Comparison of ENCODE assay signal across 8 mouse cellular contexts in genomic region chr15:102146882-102147281, GRCm38 (mm10). TPM values are rescaled to one million over a fixed set of nuclear protein-coding genes. Genes with fewer than 3 reads are reported as not detected.
DNase-seq lines count a peak whose midpoint lies in the region; ATAC-seq and TF ChIP-seq lines count a peak whose summit lies in the region.
"Had no signal": no experiment of that assay in that cellular context is flagged by ENCODE, and none has a peak within 500 bp of the region (broad histone marks: within the 10 kb centered on the region; RNA-seq: fewer than 3 reads in every experiment).

No protein-coding gene starts in this region.

- intact Hi-C loops in left cerebral cortex, adult 2 months (cut with DNase I): loop anchor here (2.0 kb wide), 1 partner anchor 158 kb away; no protein-coding TSS in a partner anchor
- intact Hi-C loops in left cerebral cortex, postnatal 36 days (cut with DNase I): loop anchor here (2.0 kb wide), 1 partner anchor 30 kb away; no protein-coding TSS in a partner anchor

- H3K9ac ChIP-seq in ES-Bruce4 (ENCODE audit: low read depth, poor library complexity, severe bottlenecking): no peak overlapping the region
- H3K9ac ChIP-seq in embryonic facial prominence, embryonic 14.5 days (ENCODE audit: low read depth, low read length): no peak overlapping the region
- H3K9ac ChIP-seq: heart, embryonic 15.5 days had no signal

- H3K27me3 ChIP-seq in ES-Bruce4 (ENCODE audit: control insufficient read depth, insufficient read depth, low read length, poor library complexity, severe bottlenecking): peaks cover 11% of the 10 kb centered on the region; the same call in 1 of the 2 replicates
- peaks cover 30% of the 10 kb centered on the region for H3K27me3 ChIP-seq in embryonic facial prominence, embryonic 14.5 days (replicated peaks; ENCODE audit: control insufficient read depth, insufficient read depth, low read length)

- no peak overlapping the region for H3K4me2 ChIP-seq in embryonic facial prominence, embryonic 14.5 days (ENCODE audit: low read depth, low read length)
- H3K4me2 ChIP-seq: heart, embryonic 15.5 days had no signal

- peak in 1 of 2 experiments; percentile 51 for DNase-seq in left cerebral cortex, adult 2 months (ENCODE audit: extremely low spot score in 1 of 2, low spot score in 2 of 2)
- no peak for DNase-seq in left cerebral cortex, adult 8-10 months (ENCODE audit: low spot score in 2 of 2)
- peak; percentile 78 for DNase-seq in adipocyte (ENCODE audit: low spot score)
- peak; percentile 26 for DNase-seq in embryonic facial prominence, embryonic 14.5 days (ENCODE audit: low spot score)
- DNase-seq in left cerebral cortex, postnatal 36 days (ENCODE audit: low spot score in 2 of 2): peak; percentile 27 to 38

- no peak overlapping the region for H3K4me3 ChIP-seq in left cerebral cortex, adult 2 months
- H3K4me3 ChIP-seq in ES-Bruce4 (ENCODE audit: low read depth, low read length): no peak overlapping the region
- no peak overlapping the region for H3K4me3 ChIP-seq in embryonic facial prominence, embryonic 14.5 days (ENCODE audit: low read depth, low read length)
- H3K4me3 ChIP-seq: heart, embryonic 15.5 days had no signal

- no peak overlapping the region for H3K27ac ChIP-seq in left cerebral cortex, adult 2 months
- H3K27ac ChIP-seq in ES-Bruce4 (ENCODE audit: insufficient read depth, low read length): no peak overlapping the region
- H3K27ac ChIP-seq in embryonic facial prominence, embryonic 14.5 days (replicated peaks; ENCODE audit: low read depth, low read length): no peak overlapping the region
- H3K27ac ChIP-seq: heart, embryonic 15.5 days had no signal

- no peak for TF ChIP-seq EP300 in ES-Bruce4 (IDR thresholded peaks at IDR 0.05; ENCODE audit: insufficient read depth, low read depth, low read length)

- ATAC-seq in embryonic facial prominence, embryonic 14.5 days (ENCODE audit: low read depth): peak; percentile 53; the same call in 1 of the 2 replicates
- ATAC-seq in neutrophil, adult 5-6 weeks (ENCODE audit: extremely low read depth, insufficient number of reproducible peaks, low FRiP score, poor library complexity, severe bottlenecking): peak; percentile 34; the same call in 1 of the 2 replicates

- no peaks in the 10 kb centered on the region for H3K36me3 ChIP-seq in ES-Bruce4 (ENCODE audit: control insufficient read depth, insufficient read depth, low read length, poor library complexity, severe bottlenecking)
- no peaks in the 10 kb centered on the region for H3K36me3 ChIP-seq in embryonic facial prominence, embryonic 14.5 days (ENCODE audit: control insufficient read depth, insufficient read depth, low read length)
- H3K36me3 ChIP-seq: heart, embryonic 15.5 days had no signal

- peaks cover 5% of the 10 kb centered on the region for H3K4me1 ChIP-seq in ES-Bruce4 (ENCODE audit: control insufficient read depth, insufficient read depth, low read length)
- peaks cover 13% of the 10 kb centered on the region for H3K4me1 ChIP-seq in embryonic facial prominence, embryonic 14.5 days (ENCODE audit: control insufficient read depth, insufficient read depth, low read length)

- H3K9me3 ChIP-seq in ES-Bruce4 (replicated peaks; ENCODE audit: control insufficient read depth, insufficient read depth, low read length, poor library complexity, severe bottlenecking): no peaks in the 10 kb centered on the region
- H3K9me3 ChIP-seq in embryonic facial prominence, embryonic 14.5 days (ENCODE audit: control insufficient read depth, low read length): no peaks in the 10 kb centered on the region
- H3K9me3 ChIP-seq: heart, embryonic 15.5 days had no signal

- peak; percentile 68 for TF ChIP-seq CTCF in left cerebral cortex, adult 2 months (IDR thresholded peaks at IDR 0.05)
- TF ChIP-seq CTCF in ES-Bruce4 (IDR thresholded peaks at IDR 0.05; ENCODE audit: low read depth, low read length): peak; percentile 23

- WGBS in embryonic facial prominence, embryonic 14.5 days: 0% methylated on average over 1 of the region's 1 CpGs

- TF ChIP-seq POLR2A in ES-Bruce4 (IDR thresholded peaks at IDR 0.05; ENCODE audit: insufficient read depth, low read length): no peak

RNA-seq across cellular contexts. Expression of gene Igfbp6, which starts 2.7 kb away (rescaled TPM):
- 10 to 100 TPM; 57.4 to 64.8 TPM for total RNA-seq in left cerebral cortex, adult 2 months (2021)
- total RNA-seq in left cerebral cortex, adult 8-10 months (2022): 10 to 100 TPM; 42.4 to 49.5 (median 45.5) TPM
- 2.0 and 2.2 TPM in 2 replicates for polyA plus RNA-seq in ES-Bruce4 (2011; ENCODE audit: insufficient read depth, insufficient read length, low read depth, missing spikeins)
- 15.0 and 20.1 TPM in 2 replicates for polyA plus RNA-seq in embryonic facial prominence, embryonic 14.5 days (2014; fragmentation: Nextera tagmentation; extraction: Ambion mirVana)
- 10 to 100 TPM; 39.5 to 57.1 TPM for total RNA-seq in left cerebral cortex, postnatal 36 days (2021)
- total RNA-seq in neutrophil, adult 5-6 weeks (2017): 4.7 and 6.5 TPM in 2 replicates

RNA-seq across cellular contexts. Expression of gene Soat2, which starts 3.4 kb away (rescaled TPM):
- under 1 TPM in 1 of 2 experiments, not detected in 1; 0.26 TPM for total RNA-seq in left cerebral cortex, adult 2 months (2021)
- total RNA-seq in left cerebral cortex, adult 8-10 months (2022): under 1 TPM in 2 of 4 experiments, not detected in 2; 0.26 to 0.27 TPM
- polyA plus RNA-seq in ES-Bruce4 (2011; ENCODE audit: insufficient read depth, insufficient read length, low read depth, missing spikeins): 0.45 TPM in 1 of 2 replicates, not detected in the other
- polyA plus RNA-seq in embryonic facial prominence, embryonic 14.5 days (2014; fragmentation: Nextera tagmentation; extraction: Ambion mirVana): 0.17 and 0.63 TPM in 2 replicates
- under 1 TPM in 1 of 2 experiments, not detected in 1; 0.23 TPM for total RNA-seq in left cerebral cortex, postnatal 36 days (2021)
- 13.3 and 14.4 TPM in 2 replicates for total RNA-seq in neutrophil, adult 5-6 weeks (2017)

RNA-seq across cellular contexts. Expression of gene Spryd3, which starts 10.8 kb away (rescaled TPM):
- 100 to 1,000 TPM; 152 TPM for total RNA-seq in left cerebral cortex, adult 2 months (2021)
- 100 to 1,000 TPM; 147 to 167 (median 161) TPM for total RNA-seq in left cerebral cortex, adult 8-10 months (2022)
- polyA plus RNA-seq in ES-Bruce4 (2011; ENCODE audit: insufficient read depth, insufficient read length, low read depth, missing spikeins): 11.7 and 15.1 TPM in 2 replicates
- 19.2 TPM in 2 replicates for polyA plus RNA-seq in embryonic facial prominence, embryonic 14.5 days (2014; fragmentation: Nextera tagmentation; extraction: Ambion mirVana)
- 100 to 1,000 TPM; 140 to 160 TPM for total RNA-seq in left cerebral cortex, postnatal 36 days (2021)
- 47.0 and 56.1 TPM in 2 replicates for total RNA-seq in neutrophil, adult 5-6 weeks (2017)

RNA-seq across cellular contexts. Expression of gene Tns2, which starts 46.7 kb away (rescaled TPM):
- 10 to 100 TPM; 16.4 to 22.8 TPM for total RNA-seq in left cerebral cortex, adult 2 months (2021)
- total RNA-seq in left cerebral cortex, adult 8-10 months (2022): 10 to 100 TPM; 23.3 to 29.5 (median 24.3) TPM
- polyA plus RNA-seq in ES-Bruce4 (2011; ENCODE audit: insufficient read depth, insufficient read length, low read depth, missing spikeins): 10.4 and 12.8 TPM in 2 replicates
- polyA plus RNA-seq in embryonic facial prominence, embryonic 14.5 days (2014; fragmentation: Nextera tagmentation; extraction: Ambion mirVana): 45.9 and 56.4 TPM in 2 replicates
- 10 to 100 TPM; 17.2 to 28.6 TPM for total RNA-seq in left cerebral cortex, postnatal 36 days (2021)
- 0.70 TPM in 1 of 2 replicates, not detected in the other for total RNA-seq in neutrophil, adult 5-6 weeks (2017)

RNA-seq across cellular contexts. Expression of gene Zfp740, which starts 56.2 kb away (rescaled TPM):
- total RNA-seq in left cerebral cortex, adult 2 months (2021): 10 to 100 TPM; 69.6 to 72.4 TPM
- 10 to 100 TPM; 72.4 to 79.4 (median 73.1) TPM for total RNA-seq in left cerebral cortex, adult 8-10 months (2022)
- polyA plus RNA-seq in ES-Bruce4 (2011; ENCODE audit: insufficient read depth, insufficient read length, low read depth, missing spikeins): 53.7 and 54.3 TPM in 2 replicates
- 48.6 and 49.8 TPM in 2 replicates for polyA plus RNA-seq in embryonic facial prominence, embryonic 14.5 days (2014; fragmentation: Nextera tagmentation; extraction: Ambion mirVana)
- 10 to 100 TPM; 61.0 to 64.0 TPM for total RNA-seq in left cerebral cortex, postnatal 36 days (2021)
- 118 and 120 TPM in 2 replicates for total RNA-seq in neutrophil, adult 5-6 weeks (2017)

Comparison
In these comparisons a context has a peak if more than half of its experiments do, and no peak if none do; other contexts are left out.
1. DNase-seq: peak in adipocyte (single experiment), embryonic facial prominence, embryonic 14.5 days (single experiment) and left cerebral cortex, postnatal 36 days (2 of 2); none in left cerebral cortex, adult 8-10 months (0 of 2).
2. RNA of gene Soat2, which starts 3.4 kb away (total RNA-seq): 13.3 to 14.4 TPM in neutrophil, adult 5-6 weeks; 0.26 to 0.27 TPM in left cerebral cortex, adult 8-10 months, 0.26 TPM in left cerebral cortex, adult 2 months and 0.23 TPM in left cerebral cortex, postnatal 36 days; every median in the first group is over 10 times any median in the second.